Mouse (Mus musculus): ENCODE results near the gene Ccz1. TPM values are rescaled to one million over a fixed set of nuclear protein-coding genes. Genes with fewer than 3 reads are reported as not detected.
A peak's percentile ranks its signal among the peaks of the same experiment; 100 is the strongest.
"Not testable (repeated sequence)": the region's sequence is repeated elsewhere in the genome, so short reads cannot be mapped to it uniquely, and the experiment has no call there.

Gene Ccz1
- total RNA-seq (2017): 80.4 and 105 TPM in 2 replicates

DNA sequence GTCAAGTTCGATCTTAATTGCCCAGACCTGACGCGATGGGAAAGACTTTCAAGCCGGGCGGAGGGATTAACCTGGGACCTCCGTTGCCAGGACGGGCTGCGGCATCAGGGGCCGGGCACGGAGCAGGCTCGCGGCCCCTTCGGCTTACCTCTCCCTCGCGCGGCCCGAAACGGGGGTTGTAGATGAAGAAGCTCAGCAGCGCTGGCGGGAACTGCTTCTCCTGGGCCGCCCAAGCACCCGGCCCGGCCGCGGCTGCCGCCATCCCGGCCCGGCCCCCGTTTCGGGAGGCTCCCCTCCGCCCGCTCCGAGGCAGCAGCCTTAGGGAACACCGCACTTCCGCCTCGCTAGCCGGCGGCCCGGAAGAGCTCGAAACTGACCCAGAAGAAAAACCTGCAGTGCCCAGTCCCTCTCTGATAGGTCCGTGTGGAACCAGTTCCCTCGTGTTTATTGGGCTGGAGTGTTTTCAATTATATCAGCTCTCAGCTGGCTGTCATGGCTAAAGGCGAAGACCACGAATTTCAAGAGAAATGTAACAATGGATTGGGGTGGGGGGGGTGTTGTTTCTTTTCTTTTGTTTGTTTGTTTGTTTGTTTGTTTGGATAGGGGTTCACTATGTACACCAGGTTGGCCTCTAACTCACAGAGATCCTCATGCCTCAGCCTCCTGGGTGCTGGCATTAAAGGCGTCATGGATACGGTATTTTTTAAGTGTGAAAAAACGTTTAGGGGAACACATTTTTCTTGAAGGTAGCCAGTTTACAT lies at the start of gene Ccz1:
TSS of gene Ccz1 (minus strand) at position 327 of the 761 bp plus-strand sequence.
- ATAC-seq (replicated peaks in 1 of 2; ENCODE audit: insufficient read depth in 1 of 2, low FRiP score in 2 of 2, low TSS enrichment in 1 of 2, low read depth in 1 of 2, poor library complexity in 2 of 2, severe bottlenecking in 2 of 2): peak; percentile 91 to 99

DNA sequence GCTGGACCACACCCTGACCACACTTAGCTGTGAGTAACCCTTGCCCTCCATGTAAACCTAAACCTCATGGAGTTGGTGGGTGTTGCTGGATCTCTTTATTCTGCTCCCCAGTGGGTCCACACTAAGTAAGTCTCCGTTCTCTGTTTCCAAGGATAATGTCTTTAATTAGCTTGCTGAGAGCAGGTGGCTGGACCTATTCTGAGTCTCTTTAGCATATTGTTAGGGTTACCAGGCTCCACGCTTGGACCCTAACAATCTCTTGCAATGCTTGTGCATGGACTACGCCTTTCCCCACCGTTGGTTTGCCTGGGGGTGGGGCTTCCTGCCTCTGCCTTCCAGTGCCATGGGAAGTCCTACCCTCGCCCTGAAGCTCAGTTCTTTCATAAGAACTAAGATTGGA lies 49.4 kb upstream of the Ccz1 start:
- no peak for ATAC-seq (replicated peaks in 1 of 2; ENCODE audit: insufficient read depth in 1 of 2, low FRiP score in 2 of 2, low TSS enrichment in 1 of 2, low read depth in 1 of 2, poor library complexity in 2 of 2, severe bottlenecking in 2 of 2)

DNA sequence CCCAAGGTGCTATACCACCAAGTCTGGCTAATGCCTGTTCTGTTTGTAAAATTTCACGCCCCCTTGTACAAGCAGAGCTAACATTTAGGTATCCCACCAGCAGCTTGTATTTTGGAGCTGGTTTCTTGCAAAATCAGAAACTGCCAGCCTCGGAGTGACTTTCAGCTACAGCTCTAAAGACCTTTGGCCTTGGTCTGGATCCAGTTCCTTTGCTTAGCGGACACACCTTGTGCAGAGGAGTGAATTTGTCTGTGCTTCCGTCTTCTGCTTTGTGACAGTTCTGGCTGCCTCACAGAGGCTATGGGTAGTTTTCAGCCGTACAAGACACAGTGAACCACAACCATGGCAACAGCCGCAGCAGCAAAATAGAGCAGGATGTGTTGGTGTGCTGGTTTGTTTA lies 39.7 kb upstream of the Ccz1 start:
- no peak for ATAC-seq (replicated peaks in 1 of 2; ENCODE audit: insufficient read depth in 1 of 2, low FRiP score in 2 of 2, low TSS enrichment in 1 of 2, low read depth in 1 of 2, poor library complexity in 2 of 2, severe bottlenecking in 2 of 2)

DNA sequence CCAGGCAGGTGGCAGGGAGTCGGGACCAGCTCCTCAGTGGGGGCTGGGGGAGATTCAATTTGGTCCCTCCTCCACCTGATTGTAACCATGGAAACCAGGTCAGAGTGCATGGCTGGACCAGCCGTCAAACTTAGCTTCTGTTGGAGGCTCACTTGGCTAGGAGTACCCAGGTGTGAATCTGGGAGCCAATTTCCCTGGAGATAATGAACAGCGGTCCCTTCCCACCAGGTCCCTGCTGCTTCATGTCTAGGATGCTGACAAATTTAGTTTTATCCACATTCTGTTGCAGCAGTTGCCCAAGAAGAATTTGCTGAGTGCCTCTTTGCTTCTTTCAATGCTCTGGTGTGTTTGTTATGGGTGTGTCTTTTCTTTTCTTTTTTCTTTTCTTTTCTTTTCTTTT lies 38.8 kb upstream of the Ccz1 start:
- ATAC-seq (replicated peaks in 1 of 2; ENCODE audit: insufficient read depth in 1 of 2, low FRiP score in 2 of 2, low TSS enrichment in 1 of 2, low read depth in 1 of 2, poor library complexity in 2 of 2, severe bottlenecking in 2 of 2): no peak

DNA sequence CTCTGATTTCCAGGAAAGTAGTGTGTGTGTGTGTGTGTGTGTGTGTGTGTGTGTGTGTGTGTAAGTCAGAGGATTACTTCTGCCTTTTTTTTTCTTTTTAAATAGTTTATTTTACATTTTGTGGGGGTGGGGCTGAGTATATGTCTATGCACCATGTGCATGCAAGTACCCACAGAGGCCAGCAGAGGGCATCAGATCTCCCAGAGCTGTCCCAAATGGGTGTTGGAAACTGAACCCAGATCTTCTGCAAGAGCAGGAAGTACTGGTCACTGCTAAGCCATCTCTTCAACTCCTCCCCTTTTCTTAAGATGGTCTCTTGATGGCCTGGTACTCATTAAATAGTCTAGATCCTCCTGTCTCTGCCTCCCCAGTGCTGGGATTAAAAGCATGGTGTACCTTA lies 36.6 kb upstream of the Ccz1 start:
- ATAC-seq (replicated peaks in 1 of 2; ENCODE audit: insufficient read depth in 1 of 2, low FRiP score in 2 of 2, low TSS enrichment in 1 of 2, low read depth in 1 of 2, poor library complexity in 2 of 2, severe bottlenecking in 2 of 2): peak in 1 of 2 experiments; percentile 56; a peak in 1 of 4 replicates

DNA sequence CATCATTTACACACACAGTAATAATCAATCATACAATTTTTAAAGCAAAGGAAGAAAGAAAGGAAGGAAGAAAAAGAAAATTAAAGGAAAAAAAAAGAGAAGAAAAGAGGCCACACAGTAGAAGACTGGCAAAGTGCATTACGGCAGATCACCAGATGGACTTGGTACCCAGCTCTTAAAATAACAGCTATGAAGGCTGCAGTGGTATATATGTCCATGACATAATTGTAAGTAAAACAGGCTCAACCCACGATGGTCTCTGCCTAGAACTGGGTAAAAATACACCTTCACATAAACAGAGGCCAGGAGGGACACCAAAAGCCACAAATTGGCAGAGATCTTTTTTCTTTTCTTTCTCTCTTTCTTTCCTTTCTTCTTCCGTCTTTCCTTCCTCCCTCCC lies 35.2 kb upstream of the Ccz1 start:
- ATAC-seq (replicated peaks in 1 of 2; ENCODE audit: insufficient read depth in 1 of 2, low FRiP score in 2 of 2, low TSS enrichment in 1 of 2, low read depth in 1 of 2, poor library complexity in 2 of 2, severe bottlenecking in 2 of 2): no peak

DNA sequence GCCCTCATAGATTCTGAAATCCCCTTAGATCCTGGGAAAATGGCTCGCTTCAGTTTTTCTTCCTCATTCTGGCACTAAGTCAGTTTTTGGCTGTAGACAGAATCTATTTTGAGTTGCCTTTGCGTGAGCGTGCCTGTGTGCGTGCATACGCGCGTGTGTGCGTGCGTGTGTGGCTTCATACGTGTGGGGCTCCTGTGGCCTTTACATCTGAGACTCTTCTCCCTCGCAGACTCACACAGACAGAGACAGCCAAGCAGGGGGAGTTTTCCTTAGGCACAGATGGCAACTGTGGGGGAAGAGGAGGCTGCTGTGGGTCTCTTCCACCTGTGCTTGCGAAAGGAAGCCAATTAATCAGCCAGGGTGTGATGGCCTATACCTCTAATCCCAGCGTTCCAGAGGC lies 32.6 kb upstream of the Ccz1 start:
- no peak for ATAC-seq (replicated peaks in 1 of 2; ENCODE audit: insufficient read depth in 1 of 2, low FRiP score in 2 of 2, low TSS enrichment in 1 of 2, low read depth in 1 of 2, poor library complexity in 2 of 2, severe bottlenecking in 2 of 2)

DNA sequence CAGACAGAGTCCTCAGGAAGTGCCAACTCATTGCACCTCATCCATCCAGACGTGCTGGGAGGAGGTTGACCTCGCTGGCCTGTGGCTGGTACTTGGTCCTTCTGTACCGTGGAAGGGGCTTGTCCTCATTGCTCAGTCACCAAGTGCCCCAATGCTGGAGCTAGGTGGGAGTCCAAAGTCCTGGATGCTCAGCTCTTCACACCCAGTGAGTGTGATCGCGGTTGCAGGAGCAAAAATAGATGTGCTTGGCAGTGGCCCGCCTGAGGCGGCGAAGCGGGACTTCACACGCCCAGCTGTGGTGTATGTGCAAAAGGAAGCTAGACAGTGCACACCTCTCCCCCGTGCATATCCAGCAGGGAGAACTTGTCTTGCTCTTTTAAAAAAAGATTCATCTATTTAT lies 28.5 kb upstream of the Ccz1 start:
- no peak for ATAC-seq (replicated peaks in 1 of 2; ENCODE audit: insufficient read depth in 1 of 2, low FRiP score in 2 of 2, low TSS enrichment in 1 of 2, low read depth in 1 of 2, poor library complexity in 2 of 2, severe bottlenecking in 2 of 2)

DNA sequence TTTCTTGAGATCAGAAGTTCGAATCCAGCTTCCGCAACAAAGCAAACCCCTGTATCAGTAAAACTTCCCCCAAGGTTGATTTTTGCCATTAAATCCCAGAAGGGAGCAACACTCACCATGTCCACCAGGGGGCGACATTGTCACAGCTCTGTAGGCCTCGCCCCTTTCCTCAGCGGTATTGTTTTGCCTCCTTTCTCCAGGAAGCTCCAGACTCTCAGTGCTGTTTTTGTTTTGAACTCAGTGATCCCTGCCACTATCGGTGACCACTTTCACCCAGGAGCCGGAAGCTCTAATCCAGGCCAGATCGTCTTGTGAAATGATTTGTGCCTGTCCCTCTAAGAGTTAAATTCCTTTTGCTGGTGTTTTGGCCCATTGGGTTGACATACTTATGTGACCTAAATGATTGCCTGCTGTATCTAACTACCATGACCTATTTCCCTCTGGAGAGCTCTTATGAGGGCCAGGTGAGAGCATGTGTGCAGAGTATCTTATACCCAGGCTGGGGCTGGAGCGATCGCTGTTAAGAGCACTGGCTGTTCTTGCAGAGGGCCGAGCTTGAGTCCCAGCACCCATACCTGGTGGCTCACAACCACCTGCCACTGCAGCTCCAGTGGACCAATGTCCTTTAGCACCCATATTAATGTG lies 26.2 kb upstream of the Ccz1 start:
- ATAC-seq (replicated peaks in 1 of 2; ENCODE audit: insufficient read depth in 1 of 2, low FRiP score in 2 of 2, low TSS enrichment in 1 of 2, low read depth in 1 of 2, poor library complexity in 2 of 2, severe bottlenecking in 2 of 2): peak; percentile 80 to 92

DNA sequence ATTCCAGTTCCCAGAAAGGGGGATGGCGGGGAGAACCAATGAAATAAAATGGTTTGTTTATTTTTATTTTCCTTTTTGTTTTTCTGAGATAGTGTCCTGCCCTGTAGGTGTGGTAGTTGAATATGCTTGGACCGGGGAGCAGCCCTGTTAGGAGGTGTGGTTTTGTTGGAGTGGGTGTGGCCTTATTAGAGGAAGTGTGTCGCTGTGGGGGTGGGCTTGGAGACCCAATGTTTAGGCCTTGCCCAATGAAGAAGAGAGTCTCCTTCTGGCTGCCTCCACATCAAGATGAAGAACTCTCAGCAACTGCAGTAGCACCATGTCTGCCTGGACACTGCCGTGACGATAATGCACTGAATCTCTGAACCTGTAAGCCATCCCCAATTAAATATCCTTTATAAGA lies 25.2 kb upstream of the Ccz1 start:
- no peak for ATAC-seq (replicated peaks in 1 of 2; ENCODE audit: insufficient read depth in 1 of 2, low FRiP score in 2 of 2, low TSS enrichment in 1 of 2, low read depth in 1 of 2, poor library complexity in 2 of 2, severe bottlenecking in 2 of 2)

DNA sequence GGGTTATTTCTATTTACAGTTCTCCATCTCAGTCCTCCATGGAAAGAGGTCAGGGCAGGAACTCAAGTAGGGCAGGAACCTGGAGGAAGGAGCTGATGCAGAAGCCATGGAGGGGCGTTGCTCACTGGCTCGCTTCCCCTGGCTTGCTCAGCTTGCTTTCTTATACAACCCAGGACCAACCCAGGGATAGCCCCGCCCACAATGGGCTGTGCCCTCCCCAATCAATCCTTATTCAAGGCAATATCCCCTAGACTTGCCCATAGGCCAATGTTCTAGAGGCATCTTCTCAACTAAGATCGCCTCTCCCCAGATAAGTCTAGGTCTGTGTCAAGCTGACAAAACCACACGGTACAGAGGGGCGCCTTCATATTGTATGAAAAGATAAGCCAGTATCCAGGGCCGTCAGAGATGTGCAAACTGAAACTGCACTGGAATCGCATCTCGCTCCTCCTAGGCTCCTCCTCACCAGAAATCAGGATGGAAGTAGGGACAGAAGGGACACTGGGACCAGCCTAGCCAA lies 24.5 kb upstream of the Ccz1 start:
- ATAC-seq (replicated peaks in 1 of 2; ENCODE audit: insufficient read depth in 1 of 2, low FRiP score in 2 of 2, low TSS enrichment in 1 of 2, low read depth in 1 of 2, poor library complexity in 2 of 2, severe bottlenecking in 2 of 2): no peak

DNA sequence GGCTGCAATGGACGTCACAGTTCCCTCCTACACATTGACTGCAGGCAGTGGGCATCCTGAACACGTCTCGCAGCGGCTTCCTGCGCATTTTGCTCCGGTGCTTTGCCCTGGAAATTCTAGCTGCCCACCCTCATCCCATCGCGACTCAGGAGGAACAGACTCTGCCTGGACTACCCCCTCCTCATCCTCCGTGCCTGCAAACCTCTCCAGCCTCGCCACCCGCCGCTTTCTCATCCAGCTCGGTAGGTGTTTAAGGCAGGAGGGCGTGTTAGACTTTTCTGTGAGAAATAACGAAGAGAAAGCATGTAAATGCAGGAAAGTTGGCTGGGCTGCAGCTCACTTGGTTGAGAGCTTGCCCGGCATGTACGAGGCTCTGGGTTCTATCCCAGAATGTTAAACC lies 22.3 kb upstream of the Ccz1 start:
- no peak for ATAC-seq (replicated peaks in 1 of 2; ENCODE audit: insufficient read depth in 1 of 2, low FRiP score in 2 of 2, low TSS enrichment in 1 of 2, low read depth in 1 of 2, poor library complexity in 2 of 2, severe bottlenecking in 2 of 2)

DNA sequence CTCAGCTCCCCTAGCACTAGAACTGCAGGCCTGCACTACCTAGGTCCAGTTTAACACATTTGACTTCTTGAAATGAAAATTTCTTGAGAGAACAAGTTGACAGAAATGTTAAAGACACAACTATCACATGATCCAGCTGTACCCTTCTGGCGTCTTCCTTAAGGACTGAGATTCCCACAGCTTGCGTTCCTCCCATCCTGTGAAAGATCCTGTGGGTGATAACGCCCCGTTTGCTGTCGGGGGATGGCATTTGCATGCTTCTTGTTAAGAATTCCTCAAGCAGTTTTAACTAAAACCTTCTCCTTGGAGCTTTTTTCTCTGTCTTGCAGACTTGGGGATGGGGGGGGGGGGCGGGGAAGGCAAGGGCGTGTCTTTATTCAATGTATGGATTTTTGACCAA lies 19.9 kb upstream of the Ccz1 start:
- no peak for ATAC-seq (replicated peaks in 1 of 2; ENCODE audit: insufficient read depth in 1 of 2, low FRiP score in 2 of 2, low TSS enrichment in 1 of 2, low read depth in 1 of 2, poor library complexity in 2 of 2, severe bottlenecking in 2 of 2)

DNA sequence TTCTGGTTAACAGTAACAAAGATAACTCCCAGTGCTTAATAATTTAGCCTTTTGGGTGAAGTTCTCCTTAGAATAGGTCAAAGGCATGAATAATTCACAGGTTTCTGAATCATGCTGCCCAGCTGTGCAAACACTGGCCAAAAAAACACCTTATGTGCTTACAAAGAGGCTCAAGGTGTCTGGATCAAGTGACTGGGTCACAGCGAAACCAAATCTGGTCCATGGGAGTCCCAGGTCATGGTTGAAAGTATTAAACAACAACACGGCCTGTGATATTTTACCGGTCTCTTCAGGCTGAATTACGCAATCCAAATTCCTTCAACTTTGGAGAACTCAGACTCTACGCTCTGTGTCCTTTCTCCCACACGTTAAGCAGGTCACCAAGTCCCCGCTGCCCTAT lies 17.8 kb upstream of the Ccz1 start:
- ATAC-seq (replicated peaks in 1 of 2; ENCODE audit: insufficient read depth in 1 of 2, low FRiP score in 2 of 2, low TSS enrichment in 1 of 2, low read depth in 1 of 2, poor library complexity in 2 of 2, severe bottlenecking in 2 of 2): no peak

DNA sequence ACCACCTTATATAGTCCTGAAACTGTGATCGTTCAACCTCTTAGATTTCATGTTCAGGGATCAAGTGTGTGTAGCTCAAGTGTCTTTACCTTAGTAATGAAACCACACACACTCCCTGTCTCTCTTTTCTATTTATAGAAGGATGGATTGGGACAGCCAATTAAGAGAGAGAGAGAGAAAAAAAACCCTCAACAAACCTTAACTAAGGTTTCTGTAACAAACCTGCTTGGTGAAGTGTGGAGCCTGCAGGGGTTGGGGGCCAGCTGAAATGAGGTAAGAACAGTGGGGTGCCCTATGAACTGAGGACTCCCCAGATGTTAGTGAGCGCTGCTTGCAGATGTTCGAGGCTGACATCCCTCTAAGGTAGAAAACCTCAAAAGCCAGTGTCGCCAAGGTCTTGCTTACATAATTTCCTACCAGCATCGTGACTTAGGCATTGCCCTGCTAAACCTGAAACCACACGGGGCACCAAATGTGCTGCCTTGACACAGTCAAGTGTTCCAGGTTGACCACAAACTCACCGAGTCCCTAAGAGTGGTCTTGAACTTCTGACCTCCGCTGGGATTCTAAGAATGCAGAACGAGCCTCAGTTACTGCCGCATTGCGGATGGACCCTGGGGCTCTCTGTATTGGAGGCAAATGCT lies 12.1 kb upstream of the Ccz1 start, which contains the start of gene Ocm:
TSS of gene Ocm (minus strand) at position 51 of the 644 bp plus-strand sequence.
- peak; percentile 22 to 53; a peak in 1 of 4 replicates for ATAC-seq (replicated peaks in 1 of 2; ENCODE audit: insufficient read depth in 1 of 2, low FRiP score in 2 of 2, low TSS enrichment in 1 of 2, low read depth in 1 of 2, poor library complexity in 2 of 2, severe bottlenecking in 2 of 2)

DNA sequence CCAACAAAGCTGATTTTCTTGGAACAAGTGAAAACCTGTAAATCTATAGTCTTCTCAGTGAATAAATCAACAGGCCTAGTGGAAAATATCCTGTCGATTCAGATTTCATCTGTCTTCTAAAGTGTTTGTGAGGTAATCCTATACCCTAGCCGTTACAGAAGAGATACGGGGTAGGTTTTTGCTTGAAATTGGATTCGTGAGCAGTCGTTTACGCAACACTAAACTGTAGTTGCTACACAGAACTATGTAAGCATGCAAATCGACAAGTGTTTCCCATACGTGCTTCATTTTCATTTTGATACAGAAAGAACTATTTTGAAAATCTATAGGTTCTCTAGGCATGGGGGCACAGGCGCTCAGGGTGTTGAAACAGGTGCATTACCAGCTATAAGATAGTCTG lies 1.2 kb upstream of the Ccz1 start:
- no peak for ATAC-seq (replicated peaks in 1 of 2; ENCODE audit: insufficient read depth in 1 of 2, low FRiP score in 2 of 2, low TSS enrichment in 1 of 2, low read depth in 1 of 2, poor library complexity in 2 of 2, severe bottlenecking in 2 of 2)

DNA sequence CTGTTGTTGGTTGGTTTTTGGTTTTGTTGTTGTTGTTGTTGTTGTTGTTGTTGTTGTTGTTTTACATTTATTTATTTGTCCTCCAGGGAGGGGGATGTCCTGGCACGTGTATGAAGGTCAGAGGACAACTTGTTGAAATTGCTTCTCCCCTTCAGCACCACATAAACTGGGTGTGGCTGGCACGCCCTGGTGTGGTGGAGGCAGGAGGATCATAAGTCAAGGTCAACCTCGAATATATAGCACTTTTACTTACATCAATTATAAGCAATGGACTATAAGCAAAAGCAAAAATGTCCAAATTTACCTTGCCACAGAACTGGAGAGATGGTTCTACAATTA lies 604 bp upstream of the Ccz1 start:
- no peak for ATAC-seq (replicated peaks in 1 of 2; ENCODE audit: insufficient read depth in 1 of 2, low FRiP score in 2 of 2, low TSS enrichment in 1 of 2, low read depth in 1 of 2, poor library complexity in 2 of 2, severe bottlenecking in 2 of 2)

DNA sequence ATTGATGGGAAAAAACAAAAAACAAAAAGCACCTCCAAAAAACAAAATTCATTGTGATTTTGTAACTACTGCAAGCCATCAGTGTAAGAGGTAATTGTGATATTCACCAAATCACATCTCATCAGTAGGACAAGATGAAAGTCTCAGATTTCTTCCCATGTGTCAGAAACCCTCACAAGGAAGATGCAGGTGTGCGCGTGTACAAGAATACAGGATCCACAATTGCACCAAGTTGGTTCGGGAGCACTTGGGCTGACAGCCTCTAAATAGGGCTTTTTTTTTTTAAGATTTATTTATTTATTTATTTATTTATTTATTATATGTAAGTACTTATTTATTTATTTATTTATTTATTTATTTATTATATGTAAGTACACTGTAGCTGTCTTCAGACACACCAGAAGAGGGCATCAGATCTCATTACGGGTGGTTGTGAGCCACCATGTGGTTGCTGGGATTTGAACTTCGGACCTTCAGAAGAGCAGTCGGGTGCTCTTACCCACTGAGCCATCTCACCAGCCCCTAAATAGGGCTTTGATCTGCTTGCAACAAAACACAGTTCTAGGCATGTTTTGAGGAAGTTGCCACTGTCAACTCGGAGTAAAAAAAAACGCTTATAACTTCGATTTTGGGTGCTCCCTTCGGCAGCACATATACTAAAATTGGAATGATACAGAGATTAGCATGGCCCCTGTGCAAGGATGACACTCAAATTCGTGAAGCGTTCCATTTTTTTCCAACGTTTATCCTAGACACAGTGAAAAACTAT lies 1.1 kb downstream of the Ccz1 start:
- ATAC-seq (replicated peaks in 1 of 2; ENCODE audit: insufficient read depth in 1 of 2, low FRiP score in 2 of 2, low TSS enrichment in 1 of 2, low read depth in 1 of 2, poor library complexity in 2 of 2, severe bottlenecking in 2 of 2): not testable (repeated sequence)
